Mouse (Mus musculus): ENCODE results near the gene Hap1. TPM values are rescaled to one million over a fixed set of nuclear protein-coding genes. Genes with fewer than 3 reads are reported as not detected.
"Not testable (repeated sequence)": the region's sequence is repeated elsewhere in the genome, so short reads cannot be mapped to it uniquely, and the experiment has no call there.

Hap1 gene
- polyA plus RNA-seq, 1 experiment from 2014 or later = 6.3 TPM

DNA sequence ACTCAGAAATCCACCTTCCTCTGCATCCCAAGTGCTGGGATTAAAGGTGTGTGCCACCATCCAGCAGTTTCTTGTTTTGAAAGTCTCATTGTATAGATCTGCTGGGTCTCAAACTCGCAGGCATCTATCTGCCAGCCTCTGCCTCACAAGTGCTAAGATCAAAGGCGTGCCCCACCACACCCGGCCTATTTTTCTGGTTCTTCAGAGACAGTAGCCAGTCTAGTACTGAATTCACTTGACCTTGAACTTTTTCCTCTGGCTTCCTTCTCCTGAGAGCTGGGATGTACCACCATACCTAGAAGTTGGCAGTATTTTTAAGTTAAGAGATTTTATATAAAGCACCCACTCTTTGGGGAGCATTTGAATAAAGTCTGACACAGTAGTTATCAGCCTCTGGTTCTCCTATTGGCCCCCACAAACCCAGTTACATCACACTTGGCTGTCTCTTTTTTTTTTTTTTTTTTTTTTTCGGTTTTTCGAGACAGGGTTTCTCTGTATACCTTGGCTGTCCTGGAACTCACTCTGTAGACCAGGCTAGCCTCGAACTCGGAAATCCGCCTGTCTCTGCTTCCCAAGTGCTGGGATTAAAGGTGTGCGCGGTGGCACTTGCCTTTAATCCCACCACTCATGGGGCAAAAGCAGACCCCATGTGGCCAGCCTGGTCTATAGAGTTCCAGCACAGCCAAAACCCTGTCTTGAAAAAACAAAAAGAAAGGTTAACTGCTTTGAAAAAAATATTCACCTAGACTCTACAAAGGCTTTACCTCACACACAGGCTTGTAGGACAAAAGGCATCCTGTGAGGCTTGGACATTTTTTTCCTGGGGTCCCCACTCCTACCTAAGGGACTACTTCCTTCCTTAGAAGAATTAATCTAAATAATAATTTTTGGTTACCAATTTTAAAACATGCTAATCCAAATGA, 37.1 kb downstream of the Hap1 start:
- H3K9ac ChIP-seq (ENCODE audit: low read depth, low read length) = peak overlapping the region; percentile 38; the same call in 1 of the 2 replicates
- H3K27ac ChIP-seq (ENCODE audit: low read depth, low read length) = no peak overlapping the region
- peak overlapping the region; percentile 52 for H3K4me2 ChIP-seq (replicated peaks; ENCODE audit: low read depth, low read length)
- peaks cover 18% of the 10 kb centered on the region for H3K36me3 ChIP-seq (ENCODE audit: control insufficient read depth, insufficient read depth, low read length)
- no peaks in the 10 kb centered on the region; the same call in 1 of the 2 replicates for H3K4me1 ChIP-seq (ENCODE audit: control insufficient read depth, insufficient read depth, low read length)
- peak overlapping the region; percentile 84 for H3K4me3 ChIP-seq (ENCODE audit: low read length)
- 88% methylated on average over 10 of the region's 10 CpGs for WGBS
- no peak for ATAC-seq (ENCODE audit: low FRiP score, low TSS enrichment)
- no peaks in the 10 kb centered on the region for H3K9me3 ChIP-seq (ENCODE audit: control insufficient read depth, low read length)
- no peaks in the 10 kb centered on the region for H3K27me3 ChIP-seq (ENCODE audit: control insufficient read depth, insufficient read depth, low read length)

DNA sequence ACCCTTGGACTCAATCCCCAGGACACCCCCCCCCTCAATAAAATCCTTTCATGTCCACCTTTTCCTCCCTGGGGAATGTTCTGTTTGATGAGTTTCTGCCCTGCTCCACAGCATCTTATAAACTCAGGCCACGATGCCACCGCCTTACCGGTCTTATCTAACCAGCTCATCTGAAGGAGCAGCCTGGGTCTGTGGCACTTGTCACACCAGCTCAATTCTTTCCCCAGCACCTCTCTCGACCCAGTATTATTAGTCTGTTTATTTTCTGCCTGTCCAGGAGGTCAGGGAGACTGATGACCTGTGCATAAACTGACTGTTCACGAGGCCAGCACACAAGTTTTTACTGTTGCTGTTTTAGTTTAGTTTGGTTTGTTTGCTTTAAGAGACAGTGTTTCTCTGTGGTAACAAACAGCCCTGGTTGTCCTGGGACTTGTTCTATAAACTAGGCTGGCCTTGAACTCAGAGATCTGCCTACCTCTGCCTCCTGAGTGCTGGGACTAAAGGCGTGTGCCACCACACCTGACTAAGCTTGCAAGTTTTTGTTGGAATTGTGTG, 38.0 kb downstream of the Hap1 start:
- Histone ChIP-seq H3K4me3 (ENCODE audit: low read length) (no peak overlapping the region), H3K9me3 (ENCODE audit: control insufficient read depth, low read length) (no peaks in the 10 kb centered on the region), H3K4me2 (replicated peaks; ENCODE audit: low read depth, low read length) (no peak overlapping the region), H3K9ac (ENCODE audit: low read depth, low read length) (no peak overlapping the region), H3K4me1 (ENCODE audit: control insufficient read depth, insufficient read depth, low read length) (no peaks in the 10 kb centered on the region; the same call in 1 of the 2 replicates), H3K27me3 (ENCODE audit: control insufficient read depth, insufficient read depth, low read length) (no peaks in the 10 kb centered on the region), H3K36me3 (ENCODE audit: control insufficient read depth, insufficient read depth, low read length) (peaks cover 18% of the 10 kb centered on the region), H3K27ac (ENCODE audit: low read depth, low read length) (no peak overlapping the region)
- WGBS = 64% methylated on average over 6 of the region's 6 CpGs
- no peak for ATAC-seq (ENCODE audit: low FRiP score, low TSS enrichment)

DNA sequence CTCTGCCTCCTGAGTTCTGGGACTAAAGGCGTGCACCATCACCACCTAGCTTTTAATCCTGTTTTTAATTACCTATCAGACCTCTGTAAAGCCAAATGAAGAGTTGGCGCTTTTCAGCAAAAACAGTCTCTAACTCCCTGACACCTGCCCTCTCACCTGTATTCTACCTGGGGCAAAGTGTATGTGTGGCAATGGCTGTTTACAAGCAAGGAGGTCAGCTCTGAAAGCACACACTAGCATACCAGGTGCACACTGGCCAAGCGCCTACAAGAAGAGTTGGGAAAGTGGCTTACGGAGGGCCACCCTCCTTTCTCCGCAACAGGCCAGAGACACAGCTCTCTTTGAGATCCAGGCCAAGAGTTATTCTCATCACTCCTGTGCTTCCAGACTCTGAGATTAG, 40.5 kb downstream of the Hap1 start:
- no peak for ATAC-seq (ENCODE audit: low FRiP score, low TSS enrichment)
- Histone ChIP-seq H3K27ac (ENCODE audit: low read depth, low read length) (no peak overlapping the region), H3K36me3 (ENCODE audit: control insufficient read depth, insufficient read depth, low read length) (no peaks in the 10 kb centered on the region), H3K4me2 (replicated peaks; ENCODE audit: low read depth, low read length) (no peak overlapping the region), H3K9ac (ENCODE audit: low read depth, low read length) (no peak overlapping the region), H3K4me3 (ENCODE audit: low read length) (no peak overlapping the region), H3K27me3 (ENCODE audit: control insufficient read depth, insufficient read depth, low read length) (no peaks in the 10 kb centered on the region), H3K9me3 (ENCODE audit: control insufficient read depth, low read length) (no peaks in the 10 kb centered on the region), H3K4me1 (ENCODE audit: control insufficient read depth, insufficient read depth, low read length) (no peaks in the 10 kb centered on the region)
- 96% methylated on average over 5 of the region's 5 CpGs for WGBS

GRCm38 (mm10) chr11:100313424-100313823, 42.5 kb downstream of the Hap1 start:
- no peak overlapping the region for H3K4me2 ChIP-seq (replicated peaks; ENCODE audit: low read depth, low read length)
- H3K4me1 ChIP-seq (ENCODE audit: control insufficient read depth, insufficient read depth, low read length) = no peaks in the 10 kb centered on the region
- no peaks in the 10 kb centered on the region for H3K36me3 ChIP-seq (ENCODE audit: control insufficient read depth, insufficient read depth, low read length)
- H3K4me3 ChIP-seq (ENCODE audit: low read length) = no peak overlapping the region
- H3K9me3 ChIP-seq (ENCODE audit: control insufficient read depth, low read length) = no peaks in the 10 kb centered on the region
- H3K9ac ChIP-seq (ENCODE audit: low read depth, low read length) = no peak overlapping the region
- H3K27me3 ChIP-seq (ENCODE audit: control insufficient read depth, insufficient read depth, low read length) = no peaks in the 10 kb centered on the region
- WGBS = 92% methylated on average over 6 of the region's 6 CpGs
- H3K27ac ChIP-seq (ENCODE audit: low read depth, low read length) = no peak overlapping the region
- ATAC-seq (ENCODE audit: low FRiP score, low TSS enrichment) = no peak

DNA sequence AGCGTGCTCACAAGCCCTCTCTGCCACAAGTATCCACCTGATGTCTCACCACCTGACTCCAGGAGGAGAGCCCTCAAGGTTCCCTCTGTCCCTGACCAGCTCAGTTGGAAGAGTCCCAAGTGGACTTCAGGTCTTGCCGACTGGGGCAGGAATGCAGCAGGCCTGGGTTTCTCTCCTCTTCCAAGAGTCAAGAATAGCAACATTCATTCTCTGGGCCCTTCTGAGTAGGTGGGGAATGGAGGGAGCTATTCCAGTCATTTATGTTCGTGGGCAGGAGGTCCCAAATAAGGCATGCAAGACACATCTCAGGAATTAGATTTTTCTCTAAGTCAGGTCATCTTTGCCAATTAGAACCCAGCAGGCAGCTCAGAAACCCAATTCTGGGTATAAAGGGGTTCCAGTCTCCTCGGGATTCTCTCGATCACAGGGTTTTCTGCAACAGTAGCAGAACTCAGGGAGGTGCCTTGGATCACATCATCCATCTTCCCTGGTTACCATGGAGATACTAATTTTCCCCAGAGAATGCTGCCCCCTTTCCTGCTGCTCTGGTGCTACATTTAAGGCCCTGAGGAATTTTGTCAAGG, 43.7 kb downstream of the Hap1 start:
- Histone ChIP-seq H3K27ac (ENCODE audit: low read depth, low read length) (no peak overlapping the region), H3K4me3 (ENCODE audit: low read length) (no peak overlapping the region), H3K9me3 (ENCODE audit: control insufficient read depth, low read length) (no peaks in the 10 kb centered on the region), H3K27me3 (ENCODE audit: control insufficient read depth, insufficient read depth, low read length) (no peaks in the 10 kb centered on the region), H3K4me2 (replicated peaks; ENCODE audit: low read depth, low read length) (no peak overlapping the region), H3K36me3 (ENCODE audit: control insufficient read depth, insufficient read depth, low read length) (no peaks in the 10 kb centered on the region), H3K4me1 (ENCODE audit: control insufficient read depth, insufficient read depth, low read length) (no peaks in the 10 kb centered on the region), H3K9ac (ENCODE audit: low read depth, low read length) (no peak overlapping the region)
- no peak for ATAC-seq (ENCODE audit: low FRiP score, low TSS enrichment)
- 43% methylated on average over 5 of the region's 5 CpGs for WGBS

DNA sequence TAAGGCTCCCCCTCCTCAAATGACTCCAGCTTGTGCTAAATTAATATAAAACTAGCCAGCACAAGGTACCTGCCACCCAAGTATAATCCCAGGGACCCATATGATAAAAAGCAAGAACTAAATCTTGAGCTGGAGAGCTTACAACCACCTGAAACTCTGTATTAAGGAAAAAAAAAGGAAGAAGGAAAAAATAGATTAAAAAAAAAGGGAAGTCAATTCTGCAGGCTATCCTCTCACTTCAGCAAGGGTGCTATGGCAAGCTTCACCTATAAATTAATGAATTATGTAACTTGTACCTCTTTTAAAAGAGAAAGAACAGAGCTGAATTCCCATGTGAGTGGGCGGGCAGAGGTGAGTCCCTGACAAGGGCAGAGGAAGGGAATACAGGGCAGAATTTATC, 44.3 kb downstream of the Hap1 start:
- Histone ChIP-seq H3K4me3 (ENCODE audit: low read length) (no peak overlapping the region), H3K27ac (ENCODE audit: low read depth, low read length) (no peak overlapping the region), H3K36me3 (ENCODE audit: control insufficient read depth, insufficient read depth, low read length) (no peaks in the 10 kb centered on the region), H3K9me3 (ENCODE audit: control insufficient read depth, low read length) (no peaks in the 10 kb centered on the region), H3K9ac (ENCODE audit: low read depth, low read length) (no peak overlapping the region), H3K27me3 (ENCODE audit: control insufficient read depth, insufficient read depth, low read length) (no peaks in the 10 kb centered on the region), H3K4me1 (ENCODE audit: control insufficient read depth, insufficient read depth, low read length) (no peaks in the 10 kb centered on the region), H3K4me2 (replicated peaks; ENCODE audit: low read depth, low read length) (no peak overlapping the region)
- 80% methylated on average over 1 of the region's 1 CpGs for WGBS
- no peak for ATAC-seq (ENCODE audit: low FRiP score, low TSS enrichment)

DNA sequence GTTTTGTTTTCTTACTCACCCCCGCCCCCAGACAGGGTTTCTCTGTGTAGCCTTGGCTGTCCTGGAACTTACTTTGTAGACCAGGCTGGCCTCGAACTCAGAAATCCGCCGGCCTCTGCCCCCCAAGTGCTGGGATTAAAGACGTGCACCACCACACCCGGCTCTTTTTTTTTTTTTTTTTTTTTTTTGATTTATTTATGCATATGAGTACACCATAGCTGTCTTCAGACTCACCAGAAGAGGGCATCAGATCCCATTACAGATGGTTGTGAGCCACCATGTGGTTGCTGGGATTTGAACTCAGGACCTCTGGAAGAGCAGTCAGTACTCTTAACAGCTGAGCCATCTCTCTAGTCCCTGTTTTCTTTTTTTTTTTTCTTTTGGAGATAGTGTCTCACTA, 47.3 kb downstream of the Hap1 start:
- not testable (repeated sequence) for H3K27ac ChIP-seq (ENCODE audit: low read depth, low read length); H3K9me3 ChIP-seq (ENCODE audit: control insufficient read depth, low read length); H3K9ac ChIP-seq (ENCODE audit: low read depth, low read length); H3K4me1 ChIP-seq (ENCODE audit: control insufficient read depth, insufficient read depth, low read length); H3K36me3 ChIP-seq (ENCODE audit: control insufficient read depth, insufficient read depth, low read length); H3K4me3 ChIP-seq (ENCODE audit: low read length); H3K27me3 ChIP-seq (ENCODE audit: control insufficient read depth, insufficient read depth, low read length); ATAC-seq (ENCODE audit: low FRiP score, low TSS enrichment); H3K4me2 ChIP-seq (replicated peaks; ENCODE audit: low read depth, low read length)
- 89% methylated on average over 6 of the region's 6 CpGs for WGBS

- no peaks in the 10 kb centered on the region for H3K36me3 ChIP-seq (ENCODE audit: control insufficient read depth, insufficient read depth, low read length)
- no peak overlapping the region for H3K4me3 ChIP-seq (ENCODE audit: low read length)
- no peak overlapping the region for H3K27ac ChIP-seq (ENCODE audit: low read depth, low read length)
- WGBS = 88% methylated on average over 5 of the region's 5 CpGs
- ATAC-seq (ENCODE audit: low FRiP score, low TSS enrichment) = no peak
- H3K9me3 ChIP-seq (ENCODE audit: control insufficient read depth, low read length) = no peaks in the 10 kb centered on the region
- H3K9ac ChIP-seq (ENCODE audit: low read depth, low read length) = no peak overlapping the region
- no peaks in the 10 kb centered on the region for H3K4me1 ChIP-seq (ENCODE audit: control insufficient read depth, insufficient read depth, low read length)
- no peaks in the 10 kb centered on the region for H3K27me3 ChIP-seq (ENCODE audit: control insufficient read depth, insufficient read depth, low read length)
- H3K4me2 ChIP-seq (replicated peaks; ENCODE audit: low read depth, low read length) = no peak overlapping the region
Measured at GRCm38 (mm10) chr11:100307900-100308299, 48.0 kb downstream of the Hap1 start.

DNA sequence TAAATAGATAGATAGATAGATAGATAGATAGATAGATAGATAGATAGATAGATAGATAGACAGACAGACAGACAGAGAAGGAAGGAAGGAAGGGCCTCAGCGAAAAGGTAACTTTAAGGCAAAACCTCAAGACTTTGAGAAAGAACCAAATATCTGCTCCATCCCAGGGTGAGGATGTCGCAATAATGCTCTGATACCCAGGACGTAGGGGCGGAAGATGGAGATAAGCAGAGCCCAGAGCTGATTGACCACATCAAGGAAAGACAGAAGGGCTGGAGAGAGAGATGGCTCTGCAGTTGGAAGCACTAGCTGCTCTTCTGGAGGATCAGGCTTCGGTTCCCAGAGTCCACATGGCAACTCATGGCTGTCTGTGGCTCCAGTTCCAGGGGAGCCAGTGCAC, 54.6 kb downstream of the Hap1 start:
- no peaks in the 10 kb centered on the region for H3K27me3 ChIP-seq (ENCODE audit: control insufficient read depth, insufficient read depth, low read length)
- ATAC-seq (ENCODE audit: low FRiP score, low TSS enrichment) = no peak

More for the DNA sequence above, 54.6 kb downstream of the Hap1 start:
- H3K4me1 ChIP-seq (ENCODE audit: control insufficient read depth, insufficient read depth, low read length) = no peaks in the 10 kb centered on the region
- H3K4me2 ChIP-seq (replicated peaks; ENCODE audit: low read depth, low read length) = no peak overlapping the region
- H3K9me3 ChIP-seq (ENCODE audit: control insufficient read depth, low read length) = no peaks in the 10 kb centered on the region
- WGBS = 90% methylated on average over 5 of the region's 5 CpGs
- H3K27ac ChIP-seq (ENCODE audit: low read depth, low read length) = no peak overlapping the region
- no peaks in the 10 kb centered on the region for H3K36me3 ChIP-seq (ENCODE audit: control insufficient read depth, insufficient read depth, low read length)
- no peak overlapping the region for H3K4me3 ChIP-seq (ENCODE audit: low read length)
- no peak overlapping the region for H3K9ac ChIP-seq (ENCODE audit: low read depth, low read length)

All from kidney, embryonic 14.5 days (tissue).